Mouse (Mus musculus): ENCODE data around the gene Suz12. TPM values are rescaled to one million over a fixed set of nuclear protein-coding genes. Genes with fewer than 3 reads are reported as not detected.
"Not testable (repeated sequence)": the region's sequence is repeated elsewhere in the genome, so short reads cannot be mapped to it uniquely, and the experiment has no call there.

Suz12 gene
- polyA plus RNA-seq, 1 experiment from 2014 or later, result 23.7 TPM

DNA sequence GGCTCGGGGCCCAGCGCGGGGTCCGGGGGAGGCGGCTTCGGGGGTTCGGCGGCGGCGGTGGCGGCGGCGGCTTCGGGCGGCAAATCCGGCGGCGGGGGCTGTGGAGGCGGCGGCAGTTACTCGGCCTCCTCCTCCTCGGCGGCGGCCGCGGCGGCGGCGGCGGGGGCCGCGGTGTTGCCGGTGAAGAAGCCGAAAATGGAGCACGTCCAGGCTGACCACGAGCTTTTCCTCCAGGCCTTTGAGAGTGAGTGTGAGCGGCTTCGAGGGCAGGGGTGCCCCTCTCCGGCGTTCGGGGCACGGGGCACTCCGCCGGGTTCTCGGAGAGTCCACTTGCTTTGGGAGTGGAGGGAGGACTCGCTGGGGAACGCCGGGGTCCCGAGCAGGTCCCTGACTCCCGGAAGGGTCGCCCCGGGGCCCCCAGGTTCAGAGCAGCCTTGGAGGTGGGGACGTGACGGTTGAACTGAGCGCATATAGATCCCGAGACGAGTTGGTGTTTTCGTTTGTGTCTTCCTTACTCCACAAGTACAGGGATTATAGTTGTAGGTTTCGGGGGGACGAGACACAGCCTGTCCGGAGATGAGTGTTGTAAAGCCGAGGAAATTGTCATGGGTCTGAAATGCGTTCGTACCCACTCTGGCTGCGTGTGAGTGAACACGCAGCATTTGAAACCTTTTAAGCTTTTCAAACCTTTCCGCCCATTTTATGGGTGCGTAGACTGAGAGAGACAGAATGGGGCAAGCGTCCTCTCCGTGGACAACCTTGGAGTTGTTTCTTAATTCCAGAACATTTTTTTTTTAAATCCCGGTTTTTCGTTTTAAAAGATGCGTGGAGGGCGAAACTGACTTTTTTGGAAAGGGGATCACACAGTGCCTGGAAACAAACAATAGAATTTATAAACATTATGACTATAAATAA lies 707 bp downstream of the Suz12 start:
- Histone ChIP-seq H3K36me3 (peaks cover 21% of the 10 kb centered on the region), H3K4me2 (peak overlapping the region; percentile 72), H3K9ac (peak overlapping the region; percentile 92), H3K4me1 (0 out of 2 replicates have a peak, but pooled peaks cover 7% of the 10 kb centered on the region), H3K27me3 (no peaks in the 10 kb centered on the region), H3K9me3 (replicated peaks) (no peaks in the 10 kb centered on the region), H3K4me3 (replicated peaks) (peak overlapping the region; percentile 93), H3K27ac (peak overlapping the region; percentile 99)
- under 1% methylated on average over 62 of the region's 74 CpGs for WGBS
- peak; percentile 70 for ATAC-seq (replicated peaks; ENCODE audit: low FRiP score)

DNA sequence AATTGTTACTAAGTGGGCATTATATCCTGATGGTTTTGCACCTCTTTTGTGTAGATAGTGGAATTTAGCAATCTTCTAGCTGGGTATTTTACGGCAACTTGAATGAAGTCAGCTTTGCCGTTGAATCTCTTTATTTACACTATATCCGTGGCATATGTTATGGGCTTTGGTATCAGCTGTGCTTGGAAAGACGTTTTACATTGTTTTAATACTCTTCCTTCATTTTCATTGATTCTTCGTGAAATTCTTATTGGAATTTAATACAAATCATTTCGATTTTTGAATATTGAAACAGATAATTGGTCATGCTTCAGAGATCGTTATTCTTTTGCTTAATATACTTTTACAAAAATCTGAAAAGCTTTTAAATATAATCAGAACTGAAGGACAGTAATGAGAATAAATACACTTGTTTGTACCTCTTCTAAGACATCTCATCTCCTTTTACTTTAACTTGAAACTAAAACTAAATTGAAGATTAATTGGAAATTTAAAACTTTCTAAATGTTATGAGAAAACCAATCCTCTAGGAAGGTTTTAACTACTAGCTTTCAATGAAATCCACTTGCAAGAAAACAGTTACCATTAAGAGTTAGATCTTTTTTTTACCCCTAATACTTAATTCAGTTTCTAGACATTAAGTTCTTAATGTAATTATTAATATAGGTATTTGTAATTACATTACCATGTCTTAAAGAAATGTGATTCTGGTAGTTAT lies 1.5 kb downstream of the Suz12 start:
- Histone ChIP-seq H3K27me3 (no peaks in the 10 kb centered on the region), H3K9me3 (replicated peaks) (no peaks in the 10 kb centered on the region), H3K9ac (peak overlapping the region; percentile 92), H3K4me1 (0 out of 2 replicates have a peak, but pooled peaks cover 7% of the 10 kb centered on the region), H3K27ac (peak overlapping the region; percentile 99; the same call in 1 of the 2 replicates), H3K36me3 (peaks cover 27% of the 10 kb centered on the region), H3K4me3 (replicated peaks) (peak overlapping the region; percentile 93), H3K4me2 (peak overlapping the region; percentile 72)
- WGBS, result 6% methylated on average over 7 of the region's 7 CpGs
- ATAC-seq (replicated peaks; ENCODE audit: low FRiP score), result no peak

DNA sequence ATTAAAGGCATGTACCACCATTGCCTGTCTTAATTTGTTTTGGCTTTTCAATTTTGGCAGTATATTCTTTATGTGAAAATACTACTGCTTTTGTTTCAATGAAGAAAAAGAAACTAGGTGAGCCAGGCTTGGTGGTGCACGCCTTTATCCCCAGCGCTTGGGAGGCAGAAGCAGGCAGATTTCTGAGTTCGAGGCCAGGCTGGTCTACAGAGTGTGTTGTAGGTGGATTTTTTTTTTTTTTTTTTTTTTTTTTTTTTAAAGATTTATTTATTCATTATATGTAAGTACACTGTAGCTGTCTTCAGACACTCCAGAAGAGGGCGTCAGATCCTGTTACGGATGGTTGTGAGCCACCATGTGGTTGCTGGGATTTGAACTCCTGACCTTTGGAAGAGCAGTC lies 23.6 kb downstream of the Suz12 start:
- H3K4me2 ChIP-seq; ATAC-seq (replicated peaks; ENCODE audit: low FRiP score); H3K9me3 ChIP-seq (replicated peaks); H3K27ac ChIP-seq; H3K27me3 ChIP-seq; H3K9ac ChIP-seq; H3K4me3 ChIP-seq (replicated peaks); H3K4me1 ChIP-seq: not testable (repeated sequence)
- H3K36me3 ChIP-seq, result peaks cover 85% of the 10 kb centered on the region
- 96% methylated on average over 5 of the region's 5 CpGs for WGBS

GRCm38 (mm10) chr11:80019792-80020191 lies 26.9 kb downstream of the Suz12 start:
- Histone ChIP-seq H3K4me1 (no peaks in the 10 kb centered on the region), H3K4me2 (no peak overlapping the region), H3K36me3 (peaks cover 83% of the 10 kb centered on the region), H3K27me3 (no peaks in the 10 kb centered on the region), H3K4me3 (replicated peaks) (no peak overlapping the region), H3K27ac (no peak overlapping the region), H3K9ac (no peak overlapping the region), H3K9me3 (replicated peaks) (no peaks in the 10 kb centered on the region)
- no peak for ATAC-seq (replicated peaks; ENCODE audit: low FRiP score)
- 96% methylated on average over 1 of the region's 1 CpGs for WGBS

GRCm38 (mm10) chr11:80021306-80021705 lies 28.4 kb downstream of the Suz12 start:
- no peak overlapping the region for H3K9ac ChIP-seq
- H3K4me2 ChIP-seq, result no peak overlapping the region
- no peaks in the 10 kb centered on the region for H3K27me3 ChIP-seq
- no peak overlapping the region for H3K27ac ChIP-seq
- no peak overlapping the region for H3K4me3 ChIP-seq (replicated peaks)
- ATAC-seq (replicated peaks; ENCODE audit: low FRiP score), result no peak
- H3K36me3 ChIP-seq, result peaks cover 83% of the 10 kb centered on the region
- no peaks in the 10 kb centered on the region for H3K4me1 ChIP-seq
- no peaks in the 10 kb centered on the region for H3K9me3 ChIP-seq (replicated peaks)
- 90% methylated on average over 4 of the region's 4 CpGs for WGBS

DNA sequence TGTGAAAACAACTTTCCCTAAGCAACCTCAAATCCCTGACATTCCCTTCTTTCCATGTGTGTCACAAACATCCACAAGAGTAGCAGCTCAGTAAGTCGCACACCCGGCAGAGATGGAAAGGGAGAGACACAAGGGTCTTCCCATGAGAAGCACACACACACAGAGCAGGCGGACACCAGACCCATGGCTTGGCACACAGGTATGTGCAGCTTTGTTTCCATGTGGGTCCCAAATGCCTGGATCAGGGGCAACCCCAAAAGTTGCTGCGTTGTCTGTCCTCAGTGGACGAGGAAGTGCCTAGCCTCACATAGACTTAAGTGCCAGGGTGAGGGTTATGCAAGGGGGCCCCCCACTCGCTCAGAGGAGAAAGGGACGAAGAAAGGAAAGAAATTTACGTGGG lies 44.6 kb downstream of the Suz12 start:
- 67% methylated on average over 8 of the region's 8 CpGs for WGBS
- Histone ChIP-seq H3K4me3 (replicated peaks) (no peak overlapping the region), H3K36me3 (peaks cover 31% of the 10 kb centered on the region), H3K27me3 (no peaks in the 10 kb centered on the region), H3K4me2 (no peak overlapping the region), H3K4me1 (no peaks in the 10 kb centered on the region), H3K27ac (no peak overlapping the region), H3K9ac (no peak overlapping the region), H3K9me3 (replicated peaks) (no peaks in the 10 kb centered on the region)
- ATAC-seq (replicated peaks; ENCODE audit: low FRiP score), result no peak

- H3K4me3 ChIP-seq (replicated peaks), result no peak overlapping the region
- H3K36me3 ChIP-seq, result peaks cover 31% of the 10 kb centered on the region
- WGBS, result 54% methylated on average over 10 of the region's 10 CpGs
- no peak overlapping the region for H3K4me2 ChIP-seq
- H3K27ac ChIP-seq, result no peak overlapping the region
- no peak overlapping the region for H3K9ac ChIP-seq
- no peak for ATAC-seq (replicated peaks; ENCODE audit: low FRiP score)
- no peaks in the 10 kb centered on the region for H3K4me1 ChIP-seq
- no peaks in the 10 kb centered on the region for H3K9me3 ChIP-seq (replicated peaks)
- H3K27me3 ChIP-seq, result no peaks in the 10 kb centered on the region
These were observed 49.9 kb downstream of the Suz12 start for GRCm38 (mm10) chr11:80042615-80043418.

DNA sequence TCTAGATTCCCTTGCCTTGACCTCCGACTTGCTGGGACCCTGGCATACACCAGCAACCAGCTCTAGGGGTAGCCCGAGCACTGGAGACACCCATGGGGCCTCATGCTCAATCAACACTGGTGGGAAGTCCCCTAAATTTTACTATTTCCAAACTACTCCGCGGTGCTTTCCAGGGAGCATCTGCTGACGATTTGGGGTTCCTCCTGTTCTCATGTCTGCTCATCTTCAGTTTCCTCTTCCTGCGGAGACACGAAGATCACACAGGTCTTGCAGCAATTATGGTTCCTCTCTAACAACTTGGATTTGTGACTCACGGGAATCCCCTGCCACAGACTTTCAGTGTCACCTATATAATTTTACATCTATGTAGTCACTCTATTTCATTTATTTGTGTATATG lies 50.5 kb downstream of the Suz12 start:
- Histone ChIP-seq H3K27me3 (no peaks in the 10 kb centered on the region), H3K36me3 (peaks cover 35% of the 10 kb centered on the region), H3K9me3 (replicated peaks) (no peaks in the 10 kb centered on the region), H3K4me2 (no peak overlapping the region), H3K9ac (no peak overlapping the region), H3K27ac (no peak overlapping the region), H3K4me3 (replicated peaks) (no peak overlapping the region), H3K4me1 (no peaks in the 10 kb centered on the region)
- 88% methylated on average over 8 of the region's 8 CpGs for WGBS
- no peak for ATAC-seq (replicated peaks; ENCODE audit: low FRiP score)

GRCm38 (mm10) chr11:80046856-80047255 lies 54.0 kb downstream of the Suz12 start:
- Histone ChIP-seq H3K36me3 (peaks cover 46% of the 10 kb centered on the region), H3K27ac (no peak overlapping the region), H3K9me3 (replicated peaks) (no peaks in the 10 kb centered on the region), H3K27me3 (no peaks in the 10 kb centered on the region), H3K4me3 (replicated peaks) (no peak overlapping the region), H3K9ac (no peak overlapping the region), H3K4me2 (no peak overlapping the region), H3K4me1 (peaks cover 16% of the 10 kb centered on the region)
- ATAC-seq (replicated peaks; ENCODE audit: low FRiP score), result no peak
- 56% methylated on average over 7 of the region's 7 CpGs for WGBS

GRCm38 (mm10) chr11:80050088-80050487 lies 57.2 kb downstream of the Suz12 start:
- Histone ChIP-seq H3K9me3 (replicated peaks) (no peaks in the 10 kb centered on the region), H3K4me2 (no peak overlapping the region)
- peak; percentile 70 for ATAC-seq (replicated peaks; ENCODE audit: low FRiP score)

DNA sequence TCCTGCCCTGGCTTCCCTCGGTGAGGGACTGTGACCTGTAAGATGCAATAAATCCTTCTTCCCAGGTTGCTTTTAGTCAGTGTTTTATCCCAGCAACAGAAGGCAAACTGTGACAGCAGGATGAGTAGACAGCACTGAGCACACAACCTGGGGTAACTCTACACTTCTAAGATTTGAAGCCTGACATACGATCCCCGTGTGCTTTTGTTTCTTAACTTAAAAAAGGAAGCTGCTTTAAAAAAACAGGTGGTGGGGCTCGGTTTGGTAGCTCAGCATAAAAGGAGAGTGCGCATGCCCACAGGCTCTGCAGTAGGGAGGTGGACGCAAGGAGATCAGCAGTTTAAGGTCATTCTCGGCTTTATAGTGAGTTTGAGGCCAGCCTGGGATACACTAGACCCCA lies 59.5 kb downstream of the Suz12 start:
- peaks cover 66% of the 10 kb centered on the region for H3K36me3 ChIP-seq
- H3K4me3 ChIP-seq (replicated peaks), result no peak overlapping the region
- no peaks in the 10 kb centered on the region for H3K9me3 ChIP-seq (replicated peaks)
- H3K27ac ChIP-seq, result peak overlapping the region; percentile 61
- H3K9ac ChIP-seq, result no peak overlapping the region
- no peak overlapping the region for H3K4me2 ChIP-seq
- H3K27me3 ChIP-seq, result no peaks in the 10 kb centered on the region
- 0 out of 2 replicates have a peak, but pooled peaks have one; percentile 36 for ATAC-seq (replicated peaks; ENCODE audit: low FRiP score)
- WGBS, result 31% methylated on average over 7 of the region's 7 CpGs
- H3K4me1 ChIP-seq, result peaks cover 35% of the 10 kb centered on the region

More at GRCm38 (mm10) chr11:80050088-80050487, 57.2 kb downstream of the Suz12 start:
- Histone ChIP-seq H3K27ac (no peak overlapping the region), H3K36me3 (peaks cover 62% of the 10 kb centered on the region), H3K9ac (no peak overlapping the region), H3K4me1 (peaks cover 35% of the 10 kb centered on the region), H3K4me3 (replicated peaks) (no peak overlapping the region), H3K27me3 (no peaks in the 10 kb centered on the region)
- 15% methylated on average over 2 of the region's 2 CpGs for WGBS
